Mouse (Mus musculus): ENCODE measurements around the gene Ensa.

- no peak for TF ChIP-seq CTCF (IDR thresholded peaks at IDR 0.05; ENCODE audit: borderline replicate concordance, insufficient read depth, low read depth, low read length)
- TF ChIP-seq POLR2A (IDR thresholded peaks at IDR 0.05; ENCODE audit: borderline replicate concordance, insufficient read depth, low read length), result no peak
Measured at GRCm38 (mm10) chr3:95598734-95599133, 26.1 kb upstream of the Ensa start.
